ENCODE assay signal across 9 mouse cellular contexts in genomic region chr10:87492332-87492660, GRCm38 (mm10). TPM values are rescaled to one million over a fixed set of nuclear protein-coding genes. Genes with fewer than 3 reads are reported as not detected.
DNase-seq lines count a peak whose midpoint lies in the region; ATAC-seq and TF ChIP-seq lines count a peak whose summit lies in the region.
"Had no signal": no experiment of that assay in that cellular context is flagged by ENCODE, and none has a peak within 500 bp of the region (broad histone marks: within the 10 kb centered on the region; RNA-seq: fewer than 3 reads in every experiment).

No protein-coding gene starts in this region.

- TF ChIP-seq CTCF in liver, embryonic 14.5 days (IDR thresholded peaks at IDR 0.05; ENCODE audit: low read depth), result no peak

- intact Hi-C loops in left cerebral cortex, postnatal 4 days (cut with DNase I), result loop anchor here (10.0 kb wide), 1 partner anchor 277 kb away; no protein-coding TSS in a partner anchor

- peak overlapping the region; percentile 69; the same call in 1 of the 2 replicates for H3K9ac ChIP-seq in heart, embryonic 13.5 days
- peak overlapping the region; percentile 63; the same call in 1 of the 2 replicates for H3K9ac ChIP-seq in ES-E14 (ENCODE audit: insufficient read depth, low read depth, low read length, poor library complexity, severe bottlenecking)
- peak overlapping the region; percentile 83 for H3K9ac ChIP-seq in forebrain, embryonic 16.5 days (replicated peaks; ENCODE audit: low read depth, low read length)
- no peak overlapping the region for H3K9ac ChIP-seq in liver, embryonic 14.5 days (replicated peaks)

- DNase-seq in heart, postnatal 4 days, result no peak
- no peak for DNase-seq in ES-E14 (ENCODE audit: low read depth, low spot score)
- DNase-seq in liver, embryonic 14.5 days (ENCODE audit: low read depth in 3 of 3, low spot score in 3 of 3), result no peak
- DNase-seq in thymus, postnatal 25 days, result no peak
- no peak for DNase-seq in left cerebral cortex, postnatal 4 days
- no peak for DNase-seq in cerebellum, adult 8-10 months

- WGBS in heart, embryonic 13.5 days, result under 1% methylated on average over 26 of the region's 26 CpGs
- WGBS in forebrain, embryonic 16.5 days, result under 1% methylated on average over 26 of the region's 26 CpGs
- WGBS in liver, embryonic 14.5 days (ENCODE audit: insufficient replicate concordance), result 1% methylated on average over 26 of the region's 26 CpGs

- in situ Hi-C loops in ES-E14 (cut with MboI; ENCODE audit: low sequenced_read_pairs in 2 of 2, unreplicated experiment in 2 of 2), result no loop called here

- peaks cover 20% of the 10 kb centered on the region for H3K4me1 ChIP-seq in heart, embryonic 13.5 days
- H3K4me1 ChIP-seq in ES-E14 (ENCODE audit: control insufficient read depth in 2 of 2, insufficient read depth in 2 of 2, low read length in 2 of 2, poor library complexity in 1 of 2), result peaks cover 0 to 2% of the 10 kb centered on the region in 2 experiments; a peak in 1 of 4 replicates
- H3K4me1 ChIP-seq in forebrain, embryonic 16.5 days (replicated peaks; ENCODE audit: control insufficient read depth, insufficient read depth, low read length), result peaks cover 48% of the 10 kb centered on the region
- H3K4me1 ChIP-seq in liver, embryonic 14.5 days (replicated peaks; ENCODE audit: control insufficient read depth in 2 of 2, insufficient read depth in 2 of 2, low read length in 1 of 2), result no peaks in the 10 kb centered on the region

- H3K4me2 ChIP-seq in heart, embryonic 13.5 days, result peak overlapping the region; percentile 99
- peak overlapping the region; percentile 82 for H3K4me2 ChIP-seq in forebrain, embryonic 16.5 days (ENCODE audit: low read length)
- H3K4me2 ChIP-seq in liver, embryonic 14.5 days (ENCODE audit: low read depth), result peak overlapping the region; percentile 59

- H3K27me3 ChIP-seq in heart, embryonic 13.5 days (replicated peaks), result peaks cover 99% of the 10 kb centered on the region
- peaks cover 3% of the 10 kb centered on the region; the same call in 1 of the 2 replicates for H3K27me3 ChIP-seq in forebrain, embryonic 16.5 days (replicated peaks; ENCODE audit: control insufficient read depth, insufficient read depth, low read length)
- peaks cover 69% of the 10 kb centered on the region for H3K27me3 ChIP-seq in liver, embryonic 14.5 days (ENCODE audit: control insufficient read depth, insufficient read depth, low read length)
- H3K27me3 ChIP-seq: CH12.LX had no signal

- H3K36me3 ChIP-seq in heart, embryonic 13.5 days, result no peaks in the 10 kb centered on the region
- no peaks in the 10 kb centered on the region for H3K36me3 ChIP-seq in ES-E14 (ENCODE audit: control insufficient read depth, insufficient read depth, low read length, poor library complexity, severe bottlenecking)
- H3K36me3 ChIP-seq in forebrain, embryonic 16.5 days (ENCODE audit: control insufficient read depth, insufficient read depth), result no peaks in the 10 kb centered on the region
- no peaks in the 10 kb centered on the region for H3K36me3 ChIP-seq in liver, embryonic 14.5 days (replicated peaks; ENCODE audit: control insufficient read depth, insufficient read depth, low read depth)

- H3K27ac ChIP-seq in heart, embryonic 13.5 days (replicated peaks), result no peak overlapping the region
- H3K27ac ChIP-seq in ES-E14 (ENCODE audit: insufficient read depth, low read depth, low read length, poor library complexity, severe bottlenecking), result no peak overlapping the region
- peak overlapping the region; percentile 92 for H3K27ac ChIP-seq in forebrain, embryonic 16.5 days (ENCODE audit: low read length)
- no peak overlapping the region for H3K27ac ChIP-seq in liver, embryonic 14.5 days

- no peaks in the 10 kb centered on the region for H3K9me3 ChIP-seq in heart, embryonic 13.5 days
- H3K9me3 ChIP-seq in ES-E14 (ENCODE audit: control insufficient read depth, insufficient read depth, low read depth, low read length), result no peaks in the 10 kb centered on the region
- no peaks in the 10 kb centered on the region for H3K9me3 ChIP-seq in forebrain, embryonic 16.5 days (ENCODE audit: control insufficient read depth, low read length)
- H3K9me3 ChIP-seq in liver, embryonic 14.5 days (ENCODE audit: control insufficient read depth, low read length), result no peaks in the 10 kb centered on the region

- peak overlapping the region; percentile 67 for H3K4me3 ChIP-seq in heart, embryonic 13.5 days
- H3K4me3 ChIP-seq in ES-E14 (ENCODE audit: insufficient read depth in 1 of 2, low read depth in 1 of 2, low read length in 2 of 2, poor library complexity in 1 of 2, severe bottlenecking in 1 of 2), result peak overlapping the region; percentile 49 to 72; a peak in 3 of 4 replicates
- H3K4me3 ChIP-seq in forebrain, embryonic 16.5 days (replicated peaks; ENCODE audit: low read length), result peak overlapping the region; percentile 78
- peak overlapping the region in 1 of 2 experiments; percentile 39; a peak in 1 of 4 replicates for H3K4me3 ChIP-seq in liver, embryonic 14.5 days (ENCODE audit: insufficient read depth in 1 of 2, low read depth in 2 of 2, low read length in 2 of 2)

- ATAC-seq in heart, embryonic 13.5 days (ENCODE audit: extremely low read depth, insufficient number of reproducible peaks, low FRiP score, low TSS enrichment), result no peak
- no peak for ATAC-seq in forebrain, embryonic 16.5 days
- no peak for ATAC-seq in liver, embryonic 14.5 days (ENCODE audit: insufficient read depth)

- no peak for TF ChIP-seq EP300 in liver, embryonic 14.5 days (IDR thresholded peaks at IDR 0.05; ENCODE audit: low read depth)

TF ChIP-seq in ES-E14, 5 proteins besides CTCF, POLR2A, EP300 and RAD21:
- TF ChIP-seq ZC3H11A (IDR thresholded peaks at IDR 0.05; ENCODE audit: borderline replicate concordance, low read depth, low read length), result no peak
- TF ChIP-seq CHD2 (IDR thresholded peaks at IDR 0.05; ENCODE audit: low read depth, low read length), result no peak
- no peak for TF ChIP-seq HCFC1 (IDR thresholded peaks at IDR 0.05; ENCODE audit: borderline replicate concordance, insufficient read depth, low read length)
- no peak for TF ChIP-seq ZNF384 (IDR thresholded peaks at IDR 0.05; ENCODE audit: low read depth, low read length)
- TF ChIP-seq MAFK (IDR thresholded peaks at IDR 0.05; ENCODE audit: insufficient read depth, low read depth, low read length), result no peak

RNA-seq across cellular contexts. Expression of gene Ascl1, which starts 1.2 kb away (rescaled TPM):
- polyA plus RNA-seq in heart, embryonic 13.5 days (2015; fragmentation: Nextera tagmentation; extraction: Ambion mirVana), result 0.15 and 0.35 TPM in 2 replicates
- not detected for total RNA-seq in heart, postnatal 4 days (2021)
- 0.22 TPM in 1 of 2 replicates, not detected in the other for total RNA-seq in ES-E14 (2012; rRNA removed)
- polyA plus RNA-seq in forebrain, embryonic 16.5 days (2015; fragmentation: Nextera tagmentation; extraction: Ambion mirVana), result 15.7 and 17.5 TPM in 2 replicates
- polyA plus RNA-seq in liver, embryonic 14.5 days (2012; rRNA removed), result 0.03 and 0.09 TPM in 2 replicates
- polyA plus RNA-seq in liver, embryonic 14.5 days (2014; fragmentation: Nextera tagmentation; extraction: Ambion mirVana), result not detected in 2 replicates
- 10 to 100 TPM; 17.1 to 17.9 TPM for total RNA-seq in left cerebral cortex, postnatal 4 days (2021)
- total RNA-seq: CH12.LX had no signal

RNA-seq across cellular contexts. Expression of gene Pah, which starts 29.3 kb away (rescaled TPM):
- polyA plus RNA-seq in heart, embryonic 13.5 days (2015; fragmentation: Nextera tagmentation; extraction: Ambion mirVana), result 0.20 and 1.5 TPM in 2 replicates
- under 1 TPM in 1 of 2 experiments, not detected in 1; 0.47 TPM for total RNA-seq in heart, postnatal 4 days (2021)
- total RNA-seq in ES-E14 (2012; rRNA removed), result not detected in 2 replicates
- polyA plus RNA-seq in forebrain, embryonic 16.5 days (2015; fragmentation: Nextera tagmentation; extraction: Ambion mirVana), result not detected in 2 replicates
- 20.8 and 20.9 TPM in 2 replicates for polyA plus RNA-seq in liver, embryonic 14.5 days (2012; rRNA removed)
- 31.6 and 33.2 TPM in 2 replicates for polyA plus RNA-seq in liver, embryonic 14.5 days (2014; fragmentation: Nextera tagmentation; extraction: Ambion mirVana)
- not detected for total RNA-seq in left cerebral cortex, postnatal 4 days (2021)
- total RNA-seq: CH12.LX had no signal

Comparison
In these comparisons a context has a peak if more than half of its experiments do, and no peak if none do; other contexts are left out.
1. RNA of gene Ascl1, which starts 1.2 kb away (total RNA-seq): 17.1 to 17.9 TPM in left cerebral cortex, postnatal 4 days; 0.22 TPM in ES-E14 and not detected in heart, postnatal 4 days; every median in the first group is over 10 times any median in the second.
2. Peak in every context shown above with its lines, with median percentiles within 50 percentile points of each other: H3K4me2 ChIP-seq.